Mouse (Mus musculus) ovary, postnatal 14 days (tissue): Measurements from ENCODE around the gene 3425401B19Rik.

Source experiments
- DNase-seq: peaks from one replicate; pipeline ENCODE4 v3.0.0; 2022; ENCODE audit warnings: low spot score

The 3425401B19Rik gene

DNA sequence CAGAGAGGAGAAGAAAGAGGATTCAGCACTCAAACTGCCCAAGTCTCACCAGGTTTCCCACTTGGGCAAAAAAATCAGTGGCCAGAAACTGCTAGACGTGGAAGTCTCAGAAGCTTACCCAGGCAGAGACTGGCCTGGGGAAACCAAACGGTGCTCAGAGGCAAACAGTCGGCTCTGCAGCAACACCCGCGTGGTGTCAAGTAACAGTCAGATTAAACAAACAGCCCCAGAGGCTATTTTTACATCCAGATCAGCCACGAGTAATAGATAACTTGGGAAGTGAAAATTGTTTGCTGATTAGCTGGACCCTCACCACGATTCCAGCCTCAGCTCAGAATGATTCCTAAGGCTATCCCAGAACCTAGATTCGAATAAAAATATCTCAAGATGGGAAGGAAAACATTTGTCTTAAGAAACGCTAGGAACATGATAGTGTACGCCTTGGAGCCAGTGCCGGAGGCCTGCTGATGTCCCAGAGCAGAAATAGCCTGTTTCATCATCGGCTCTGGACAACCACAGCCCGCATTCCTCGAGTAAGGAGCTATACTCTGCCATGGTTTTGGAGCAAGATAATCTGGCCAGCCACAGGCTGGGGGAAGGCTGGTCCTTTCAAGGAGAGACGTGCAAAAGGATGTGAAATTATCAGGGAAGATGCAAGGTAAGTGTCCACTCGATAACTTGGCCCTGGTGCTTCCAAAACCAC, at the start of gene 3425401B19Rik:
TSS of gene 3425401B19Rik (minus strand) at position 170 of the 703 bp plus-strand sequence.
- no peak for DNase-seq

DNA sequence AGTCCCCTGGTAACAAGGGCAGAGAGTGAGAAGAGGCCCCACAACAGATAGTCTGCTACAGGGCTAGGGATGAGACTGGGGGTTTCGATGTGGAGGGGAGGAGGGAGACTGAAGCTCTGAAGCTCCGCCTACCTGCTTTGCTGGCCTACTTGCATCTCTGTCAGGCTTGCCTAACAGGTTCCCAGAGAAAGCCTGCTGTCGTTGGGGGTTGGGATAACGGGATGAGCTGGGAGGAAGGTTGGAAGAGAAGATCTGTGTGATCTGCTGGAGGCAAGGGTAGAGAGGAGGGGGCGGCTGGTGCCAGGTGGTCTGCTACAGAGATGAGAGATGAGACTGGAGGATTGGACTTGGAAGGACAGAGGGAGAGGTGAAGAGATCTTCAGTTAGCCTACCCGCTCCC, 47.9 kb upstream of the 3425401B19Rik start:
- DNase-seq: no peak

DNA sequence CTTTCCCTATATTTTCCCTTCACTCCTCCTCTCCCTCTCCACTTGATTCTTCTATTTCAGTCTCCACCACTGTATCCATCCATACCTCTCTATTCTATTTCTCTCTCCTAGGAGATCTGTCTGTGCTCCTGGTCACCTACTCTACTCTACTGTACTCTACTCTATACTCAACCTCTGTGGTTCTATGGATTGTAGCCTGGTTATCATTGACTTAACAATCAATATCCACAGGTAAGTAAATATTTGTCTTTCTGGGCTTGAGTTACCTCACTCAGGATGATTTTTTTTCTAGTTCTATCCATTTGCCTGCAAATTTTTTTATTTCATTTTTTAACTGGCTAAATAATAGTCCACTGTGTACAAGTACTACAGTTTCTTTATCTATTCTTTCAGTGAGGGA, 41.8 kb upstream of the 3425401B19Rik start:
- no peak for DNase-seq

DNA sequence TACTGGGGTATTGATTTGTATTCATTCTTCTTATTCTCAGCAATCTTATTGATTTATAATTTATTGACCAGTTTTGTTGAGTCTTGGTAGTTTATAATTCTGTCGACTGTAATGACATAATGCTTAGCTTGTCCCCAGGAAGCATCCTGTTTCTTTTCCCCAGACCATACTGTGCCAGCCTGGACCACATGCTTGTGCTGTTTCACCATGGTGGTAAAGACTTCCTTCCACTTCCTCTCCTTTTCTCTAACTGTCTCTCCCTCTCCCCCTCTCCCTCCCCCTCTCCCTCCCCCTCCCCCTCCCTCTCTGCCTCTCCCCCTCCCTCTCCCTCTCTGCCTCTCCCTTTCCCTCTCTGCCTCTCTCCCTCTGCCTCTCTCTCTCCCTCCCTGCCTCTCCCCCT, 36.4 kb upstream of the 3425401B19Rik start:
- DNase-seq: no peak

DNA sequence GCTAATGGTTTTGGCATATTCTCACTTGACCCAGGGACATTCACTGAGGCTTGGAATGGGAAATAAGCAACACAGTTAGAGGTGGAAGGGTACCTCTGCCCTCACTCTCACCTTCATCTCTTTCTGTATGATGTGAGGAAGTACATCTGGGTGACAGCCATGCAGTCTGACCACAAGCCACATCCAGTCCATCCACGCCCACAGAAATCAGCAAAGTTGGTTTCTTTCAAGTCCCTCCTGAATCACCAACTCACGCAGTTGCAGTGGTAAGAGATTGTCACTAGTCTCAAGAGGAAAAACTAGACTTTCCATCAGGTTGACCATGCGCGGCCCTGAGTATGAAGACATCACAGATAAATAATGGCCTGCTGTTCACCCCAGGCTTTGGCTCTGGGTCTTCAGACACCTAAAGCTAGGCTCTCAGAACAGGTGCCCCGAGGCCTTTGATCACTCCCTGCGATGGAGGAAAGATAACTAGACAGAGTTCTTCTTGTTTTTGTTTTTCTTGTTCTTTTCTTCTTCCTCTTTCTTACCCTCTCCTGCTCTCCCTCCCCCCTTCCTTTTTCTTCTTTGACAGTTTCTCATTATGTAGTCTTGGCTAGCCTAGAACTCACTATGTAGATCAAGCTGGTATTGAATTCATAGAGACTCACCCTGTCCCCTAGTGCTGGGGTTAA, 31.8 kb upstream of the 3425401B19Rik start:
- DNase-seq: no peak

DNA sequence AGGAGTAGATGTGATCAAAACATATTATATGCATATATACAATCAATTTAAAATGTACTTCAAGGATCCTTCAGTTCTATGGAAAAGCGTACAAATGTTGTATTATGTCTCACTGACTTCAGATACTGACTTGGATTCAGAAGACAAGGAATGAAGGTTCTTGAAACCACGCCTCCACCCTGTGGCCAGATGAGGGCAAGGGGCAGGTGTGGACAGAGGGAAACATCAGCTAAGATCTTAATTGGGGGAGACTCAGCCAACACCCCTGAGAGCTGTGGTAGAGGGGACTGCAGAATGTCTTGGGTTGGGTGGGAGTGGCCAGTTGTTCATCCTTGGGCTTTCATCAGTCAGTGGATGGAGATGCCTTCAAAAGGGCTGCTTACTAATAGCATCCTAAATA, 30.4 kb upstream of the 3425401B19Rik start:
- no peak for DNase-seq

DNA sequence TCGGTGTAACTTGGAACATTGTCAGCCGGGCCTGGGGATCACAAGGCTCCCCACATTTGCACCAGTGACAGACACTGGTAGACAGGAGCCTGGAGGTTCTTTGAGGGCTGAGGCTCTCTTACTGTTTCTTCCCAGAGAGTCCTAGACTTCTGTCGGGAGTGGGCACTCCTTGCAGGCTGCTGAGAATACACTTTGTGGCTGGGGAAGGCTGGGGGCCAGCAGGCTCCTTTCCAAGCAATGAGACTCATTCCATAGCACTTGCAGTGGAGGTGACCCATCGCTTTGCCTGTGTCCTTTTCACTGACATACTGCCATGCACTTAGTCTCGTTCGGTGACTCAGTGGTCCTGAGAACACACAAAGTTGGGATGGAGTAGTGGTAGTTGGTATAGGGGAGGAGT, 30.0 kb upstream of the 3425401B19Rik start:
- no peak for DNase-seq

DNA sequence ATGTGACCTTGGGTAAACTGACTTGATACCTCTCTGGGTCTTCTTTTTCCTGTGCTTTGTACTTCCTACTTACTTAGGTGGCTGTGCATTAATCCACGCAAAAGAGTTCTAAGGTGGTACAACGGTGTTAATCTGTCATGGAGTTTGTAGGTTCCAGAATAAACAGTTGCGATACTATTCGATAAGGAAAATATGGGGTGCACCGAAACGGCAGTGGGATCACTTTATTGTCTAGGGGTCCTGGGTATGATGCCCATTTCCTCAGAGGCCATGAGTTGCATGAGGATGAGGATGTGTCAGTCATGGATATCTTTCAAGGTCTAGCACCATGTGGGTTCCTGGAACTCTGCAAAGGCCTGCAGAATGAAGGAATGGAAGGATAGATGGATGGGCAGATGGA, 24.8 kb upstream of the 3425401B19Rik start:
- DNase-seq: no peak

DNA sequence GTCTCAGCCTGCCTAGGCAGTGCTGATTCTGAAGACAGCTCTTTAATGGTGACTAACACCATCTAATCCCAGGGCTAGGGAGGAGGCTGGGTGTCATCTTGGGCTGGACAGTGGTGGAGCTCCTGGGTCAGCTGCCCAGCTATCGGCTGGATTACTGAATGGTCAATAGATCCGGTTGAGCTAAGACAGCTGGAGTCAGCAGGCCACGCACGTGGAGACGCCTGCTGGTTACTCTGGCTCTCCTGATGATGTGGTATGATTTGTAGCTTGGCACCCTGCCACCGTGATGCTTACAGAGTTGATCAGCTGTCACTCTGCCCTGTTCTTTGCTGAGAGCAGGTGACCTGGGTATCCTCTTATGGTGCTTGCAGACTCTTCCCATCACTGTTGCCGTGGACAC, 23.7 kb upstream of the 3425401B19Rik start:
- DNase-seq: no peak

DNA sequence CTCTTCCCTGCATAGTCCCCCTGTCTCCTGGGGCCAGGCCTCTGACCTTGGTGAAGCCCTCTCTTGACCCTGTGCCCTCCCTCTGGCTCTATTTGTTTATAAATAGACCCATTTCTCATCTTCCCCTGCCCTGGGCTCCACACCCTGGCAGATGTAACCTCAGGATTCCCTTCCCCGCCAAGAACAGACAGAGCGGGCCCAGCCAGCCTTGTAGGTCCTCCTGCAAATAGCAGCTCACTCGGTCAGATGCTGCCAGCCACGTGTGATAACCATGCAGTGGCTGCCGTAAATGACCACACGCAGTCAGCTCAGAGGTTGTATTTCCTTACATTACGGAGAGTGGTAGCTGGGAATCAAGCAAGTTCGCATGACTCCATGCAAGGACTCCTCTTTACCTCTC, 22.8 kb upstream of the 3425401B19Rik start:
- DNase-seq: no peak

DNA sequence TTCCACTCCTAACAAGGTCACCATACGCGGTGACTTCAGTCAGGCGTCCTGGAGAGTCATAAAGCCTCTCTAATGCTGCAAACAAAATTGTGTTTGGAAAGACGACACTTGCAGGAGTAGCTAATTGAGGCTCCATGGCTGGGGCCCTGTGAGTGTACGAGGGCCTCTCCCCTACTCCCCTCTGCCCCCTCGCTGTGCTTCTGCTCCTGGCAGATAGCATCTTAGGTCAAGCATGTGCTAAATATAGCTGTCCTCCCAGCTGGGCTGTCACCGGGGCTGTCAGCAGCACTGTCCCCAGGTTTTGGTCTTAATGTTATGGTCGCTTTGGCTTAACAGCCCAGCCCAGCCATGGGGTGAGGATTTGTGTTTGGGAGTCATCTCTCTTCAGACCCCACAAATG, 15.9 kb upstream of the 3425401B19Rik start:
- DNase-seq: no peak

DNA sequence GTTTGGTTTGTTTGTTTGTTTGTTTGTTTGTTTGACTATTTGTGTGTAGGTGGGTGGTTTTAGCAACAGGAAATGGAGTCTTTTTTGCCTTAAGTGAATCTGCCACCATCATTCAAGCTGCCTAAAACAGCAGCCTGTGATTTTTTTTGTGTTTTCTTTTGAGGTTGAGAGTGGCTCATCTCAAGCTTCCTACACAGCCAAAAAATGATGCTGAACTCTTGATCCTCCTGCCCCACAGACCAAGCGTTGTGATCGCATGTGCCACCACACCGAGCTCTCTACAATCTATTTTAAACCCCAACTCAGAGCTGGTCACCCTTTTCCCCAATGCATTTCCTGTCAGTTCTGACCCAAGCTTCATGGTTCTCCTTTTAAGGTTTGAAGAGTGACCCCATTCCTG, 13.5 kb upstream of the 3425401B19Rik start:
- no peak for DNase-seq

DNA sequence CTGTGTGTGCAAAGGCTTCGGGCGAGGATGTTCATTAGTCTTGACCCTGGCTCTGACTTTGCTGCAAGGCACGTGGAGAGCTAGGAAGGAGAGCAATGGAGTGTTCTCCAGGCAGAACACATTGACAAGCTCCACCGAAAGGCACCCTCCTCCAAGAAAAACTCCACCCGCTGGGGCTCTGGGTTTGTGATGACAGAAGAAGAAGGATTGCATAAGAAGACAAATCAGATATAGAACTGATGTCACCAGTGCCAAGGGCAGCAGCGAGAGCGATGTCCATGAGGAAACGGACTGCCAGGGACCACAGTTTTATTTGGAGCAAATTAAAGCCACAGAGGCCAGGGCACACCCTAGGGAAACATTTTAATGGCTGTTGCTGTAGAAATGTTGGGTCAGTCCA, 12.7 kb upstream of the 3425401B19Rik start:
- DNase-seq: no peak

DNA sequence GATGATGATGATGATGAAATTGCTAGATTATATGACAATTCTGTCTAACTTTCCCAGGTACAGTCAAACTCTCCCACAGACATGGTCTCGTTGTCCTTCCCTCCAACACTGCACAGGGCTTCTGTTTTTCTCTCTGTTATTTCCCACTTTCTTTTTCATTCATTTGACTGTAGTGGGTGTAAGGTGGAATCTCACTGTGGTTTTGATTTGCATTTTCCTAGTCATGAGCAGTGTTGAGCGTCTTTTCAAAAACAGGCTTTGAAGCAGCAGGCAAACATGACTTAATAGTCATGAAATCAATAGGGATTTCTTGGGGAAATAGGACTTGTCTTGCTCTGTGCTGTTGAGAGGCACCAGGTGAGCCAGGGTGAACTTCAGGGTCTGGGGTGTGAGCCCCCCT, 11.3 kb upstream of the 3425401B19Rik start:
- no peak for DNase-seq

DNA sequence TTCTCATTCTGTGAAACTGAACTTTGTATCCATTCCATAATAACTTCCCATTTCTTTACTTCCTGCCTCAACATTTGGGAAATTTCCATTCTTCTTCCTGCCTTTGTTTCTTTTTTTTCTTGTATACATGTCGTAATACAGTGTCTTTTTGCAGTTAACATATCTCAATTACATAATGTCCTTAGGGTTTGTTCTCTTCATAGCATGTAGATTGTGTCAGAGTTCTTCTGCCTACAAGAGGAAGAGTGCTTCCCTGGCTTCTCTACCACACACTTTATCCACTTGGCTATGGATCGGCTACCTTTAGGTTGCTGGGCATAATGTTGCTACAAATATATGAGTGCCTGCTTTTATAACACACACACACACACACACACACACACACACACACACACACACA, 10.8 kb upstream of the 3425401B19Rik start:
- no peak for DNase-seq

DNA sequence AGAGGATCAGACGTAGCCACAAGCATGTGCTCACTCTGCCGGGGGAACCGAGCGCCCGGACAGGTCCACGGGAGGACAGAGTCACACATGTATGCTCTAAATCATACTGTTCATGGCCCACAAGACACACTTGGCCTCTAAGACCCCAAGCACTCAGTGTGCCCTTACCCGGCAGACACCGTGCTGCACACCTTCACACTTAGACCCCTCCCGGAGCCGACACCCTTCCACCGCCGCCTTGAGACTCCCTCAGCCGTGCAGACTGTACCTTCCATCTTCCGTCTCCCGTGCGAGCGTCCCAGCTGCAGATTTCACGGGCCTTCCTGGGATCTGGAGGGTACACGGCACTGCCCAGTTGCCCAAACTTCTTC, 373 bp downstream of the 3425401B19Rik start:
- DNase-seq: no peak

DNA sequence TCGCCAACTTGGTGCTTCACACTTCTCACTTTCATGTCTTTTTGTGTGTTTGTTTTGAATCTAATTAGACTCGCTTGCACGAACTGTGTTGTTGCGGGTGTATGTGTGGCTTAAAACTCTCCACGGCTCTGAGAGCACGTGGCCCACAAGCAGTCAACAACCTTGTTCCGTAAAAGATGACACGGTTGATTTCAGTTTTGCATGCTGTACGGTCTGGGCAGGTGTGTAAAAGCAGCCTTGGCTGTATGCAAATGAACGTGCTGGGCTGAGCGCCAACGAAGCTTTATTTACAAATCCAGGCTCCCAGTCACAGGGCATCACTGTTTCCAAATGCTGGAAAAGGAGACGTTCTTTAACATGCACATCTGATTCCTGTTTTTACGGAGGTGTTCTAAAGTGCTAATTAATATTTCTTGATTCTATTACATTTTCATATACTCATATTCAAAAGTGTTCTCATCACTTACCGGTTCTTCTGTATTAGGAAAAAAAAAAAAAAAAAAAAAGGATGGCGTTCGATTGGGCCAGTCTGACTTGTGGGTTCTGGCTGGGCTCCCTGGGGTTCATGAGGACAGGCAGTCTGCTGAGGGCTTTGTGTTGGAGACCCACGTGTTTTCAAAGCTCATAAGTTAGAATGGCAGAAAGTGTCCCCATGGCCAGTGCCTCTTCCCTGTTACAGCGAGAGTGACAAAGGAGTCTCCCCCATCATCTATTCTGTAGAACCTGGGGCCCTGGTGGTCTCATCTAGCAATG, 935 bp downstream of the 3425401B19Rik start:
- no peak for DNase-seq

DNA sequence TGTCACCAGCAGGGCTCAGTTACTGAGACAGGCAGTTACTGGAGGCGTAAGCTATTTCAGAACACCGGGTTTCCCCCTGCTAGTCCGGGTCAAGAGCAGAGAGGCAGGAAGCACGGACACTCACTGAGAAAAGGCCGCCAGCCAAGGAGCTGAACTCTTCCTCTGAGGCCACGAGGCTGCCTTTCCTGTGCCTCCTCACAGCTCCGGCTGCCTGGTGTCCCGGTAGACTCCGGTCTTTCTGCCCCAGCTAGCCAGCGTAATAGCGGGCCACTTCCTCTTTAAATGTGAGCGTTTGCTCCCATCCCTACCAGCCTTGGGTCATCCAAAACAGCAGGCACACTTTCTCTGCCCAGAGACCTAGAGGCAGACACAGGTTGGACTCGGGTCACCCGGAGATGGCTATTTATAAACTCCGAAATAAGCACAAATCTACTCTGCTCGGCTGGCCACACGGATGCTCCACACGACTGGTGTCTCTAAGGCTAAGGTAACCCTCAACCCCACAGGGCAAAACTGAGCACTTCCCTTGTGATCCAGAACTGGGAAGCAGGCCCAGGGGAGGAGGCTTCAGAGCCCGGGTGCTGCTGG, 1.7 kb downstream of the 3425401B19Rik start:
- no peak for DNase-seq

DNA sequence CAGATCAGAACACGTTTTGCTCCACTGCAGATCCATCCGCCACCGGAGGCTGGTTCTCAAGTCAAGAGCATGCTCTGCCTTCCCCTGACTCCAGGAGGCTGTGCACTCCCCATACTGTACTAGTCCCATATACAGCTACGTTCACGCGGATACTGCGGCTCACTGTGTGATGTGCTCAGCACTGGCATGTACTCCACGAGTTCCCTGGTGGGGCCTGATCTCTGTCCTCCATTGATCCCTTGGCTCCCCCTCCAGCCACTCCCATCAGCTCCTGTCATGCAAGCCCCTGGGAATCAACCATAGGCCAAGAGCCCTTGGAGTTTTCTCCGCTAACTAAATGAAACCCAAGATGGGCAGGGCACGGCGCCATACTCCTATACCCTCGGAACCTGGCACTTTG, 2.6 kb downstream of the 3425401B19Rik start:
- no peak for DNase-seq

DNA sequence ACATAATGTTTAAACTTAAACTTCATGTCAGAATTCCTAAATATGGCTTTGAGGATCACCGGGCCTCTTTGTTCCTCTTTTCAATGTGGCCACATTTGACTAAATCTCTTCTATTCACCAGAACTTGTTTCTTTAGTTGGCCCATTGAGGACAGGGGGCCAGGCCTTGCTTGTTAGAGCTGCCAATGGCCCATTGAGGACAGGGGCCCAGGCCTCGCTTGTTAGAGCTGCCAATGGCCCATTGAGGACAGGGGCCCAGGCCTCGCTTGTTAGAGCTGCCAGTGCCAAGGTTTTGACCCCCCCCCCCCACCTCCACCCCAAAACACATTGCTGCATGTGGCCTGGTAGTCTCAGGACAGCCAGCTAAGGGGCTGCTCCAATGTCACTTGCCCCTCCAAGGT, 3.5 kb downstream of the 3425401B19Rik start:
- DNase-seq: no peak

DNA sequence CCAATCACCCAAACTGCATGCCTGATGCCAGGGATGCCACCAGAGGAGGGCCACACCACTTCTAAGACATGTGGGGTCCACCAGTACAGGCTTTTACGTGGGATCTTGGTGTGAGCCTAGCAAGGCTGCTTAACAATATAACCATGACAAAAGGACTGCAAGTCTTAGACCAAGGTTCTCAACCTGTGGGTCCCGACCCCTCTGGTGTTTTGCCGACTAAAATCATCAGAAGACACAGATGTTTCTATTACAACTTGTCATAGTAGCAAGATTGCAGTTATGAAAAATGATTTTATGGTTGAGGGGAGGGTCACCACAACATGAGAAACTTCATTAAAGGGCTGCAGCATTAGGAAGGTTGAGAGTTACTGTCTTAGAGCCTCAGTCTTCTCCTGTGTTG, 6.5 kb downstream of the 3425401B19Rik start:
- no peak for DNase-seq

DNA sequence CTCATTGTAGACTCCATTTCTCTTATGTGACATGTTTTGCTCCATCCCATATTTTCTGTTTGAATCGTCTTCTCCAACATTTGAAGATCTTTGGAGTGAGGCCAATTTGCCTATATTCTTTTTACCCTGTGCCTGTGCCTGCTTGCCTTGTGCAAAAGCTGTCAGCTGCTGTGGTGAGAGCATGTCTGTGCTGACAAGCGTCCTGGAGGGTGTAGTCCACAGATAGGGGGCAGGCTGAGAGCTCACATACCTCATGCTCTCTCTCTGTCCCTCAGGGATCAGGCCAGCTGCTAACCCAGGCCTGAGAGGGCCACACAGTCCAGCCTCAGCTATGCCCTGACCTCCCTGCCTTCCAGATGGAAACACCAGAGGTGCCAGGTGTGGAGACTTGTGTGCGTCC, 11.9 kb downstream of the 3425401B19Rik start:
- DNase-seq: no peak

DNA sequence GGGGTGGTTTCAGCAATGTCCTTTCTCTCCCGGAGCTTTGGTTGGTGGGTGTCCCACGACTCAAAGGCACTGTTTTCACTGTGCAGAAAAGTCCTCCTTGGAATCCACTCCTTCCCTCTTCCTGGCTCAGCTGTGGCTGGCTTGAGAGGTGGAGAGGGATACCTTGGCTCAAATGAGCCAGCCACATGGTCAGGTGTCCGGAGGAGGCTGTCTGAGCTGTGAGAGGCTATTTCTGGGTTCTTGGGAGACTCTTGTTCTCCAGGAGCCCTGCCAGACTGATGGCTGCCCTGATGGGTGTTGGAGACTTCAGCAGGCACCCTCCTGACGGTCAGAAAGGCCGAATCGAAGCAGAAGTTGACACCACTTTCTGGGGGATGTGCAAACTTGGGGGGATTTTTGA, 22.0 kb downstream of the 3425401B19Rik start:
- no peak for DNase-seq
